Mouse (Mus musculus) cerebellum, adult 2 months (tissue): ENCODE measurements around the gene Fbrs. TPM values are rescaled to one million over a fixed set of nuclear protein-coding genes. Genes with fewer than 3 reads are reported as not detected.
A peak's percentile ranks its signal among the peaks of the same experiment; 100 is the strongest.

Source experiments
- DNase-seq, 2 experiments: peaks; one replicate each; pipeline ENCODE4 v3.0.0; 2021
- H3K27ac ChIP-seq: fragments of 200-500 bp; 2 replicates; pipeline ENCODE4 v1.5.1; 2012; ENCODE audit warnings: low read length, control low read depth, inconsistent platforms; ENCODE audit not compliant: insufficient read depth
- H3K27me3 ChIP-seq: fragments of 200-500 bp; 2 replicates; pipeline ENCODE4 v1.6.1; 2012; ENCODE audit warnings: inconsistent platforms, mild to moderate bottlenecking, low read length, moderate library complexity; ENCODE audit not compliant: control insufficient read depth, insufficient read depth
- H3K4me1 ChIP-seq: fragments of 200-500 bp; 2 replicates; pipeline ENCODE4 v1.6.1; 2011; ENCODE audit warnings: low read length; ENCODE audit not compliant: control insufficient read depth, insufficient read depth
- H3K4me3 ChIP-seq: fragments of 200-500 bp; replicated peaks from 2 replicates; pipeline ENCODE3; 2011; ENCODE audit warnings: mild to moderate bottlenecking, low read depth, low read length, control low read depth; ENCODE audit not compliant: insufficient read depth
- CTCF ChIP-seq: fragments of 200-500 bp; IDR thresholded peaks from 2 replicates; pipeline ENCODE4 v1.5.1; 2011; ENCODE audit warnings: low read depth, mild to moderate bottlenecking, control low read depth, low read length, moderate library complexity, borderline replicate concordance; ENCODE audit not compliant: insufficient read depth
- POLR2A ChIP-seq: fragments of 200-500 bp; IDR thresholded peaks from 2 replicates; pipeline ENCODE4 v1.6.1; 2011; ENCODE audit warnings: low read length, control low read depth, borderline replicate concordance; ENCODE audit not compliant: insufficient read depth
- WGBS: fragments of 180-500 bp; shearing (Covaris S2); methylation state at CpG from one replicate; pipeline ENCODE4 v1.1.7; 2018; 5-methylcytosine and 5-hydroxymethylcytosine counted together
- polyA plus RNA-seq: library from polyadenylated mRNA; depleted of rRNA; stranded (reverse); fragments of >200 nt; gene quantifications from 2 replicates; pipeline ENCODE4 v1.2.3, GENCODE M21; 2012; rRNA removed

The Fbrs gene
- polyA plus RNA-seq, 1 experiment: 35.5 TPM

DNA sequence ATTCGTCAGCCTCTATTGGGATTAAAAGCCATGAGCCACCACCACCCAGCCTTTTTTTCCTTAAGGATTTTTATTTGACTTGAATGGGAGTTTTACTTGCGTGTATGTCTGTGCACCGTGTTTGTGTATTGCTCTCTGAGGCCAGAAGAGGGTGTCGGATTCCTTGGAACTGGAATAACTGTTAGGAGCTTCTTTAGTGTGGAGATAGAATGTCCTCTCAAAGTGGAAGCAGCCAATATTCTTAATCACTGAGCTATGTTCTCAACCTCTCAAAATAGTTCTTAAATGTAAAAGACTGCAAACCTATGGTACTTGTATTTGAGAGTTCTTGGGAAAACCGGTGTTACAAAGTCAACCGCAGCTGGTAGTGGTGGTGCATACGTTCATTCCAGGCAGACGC lies 32.2 kb downstream of the Fbrs start:
- Histone ChIP-seq H3K4me1 (peaks cover 5% of the 10 kb centered on the region; the same call in 1 of the 2 replicates), H3K27ac (no peak overlapping the region), H3K4me3 (peak overlapping the region; percentile 83), H3K27me3 (no peaks in the 10 kb centered on the region)
- TF ChIP-seq POLR2A (no peak), CTCF (no peak)
- DNase-seq: peak; percentile 27 to 55
- 15% methylated on average over 8 of the region's 8 CpGs for WGBS

DNA sequence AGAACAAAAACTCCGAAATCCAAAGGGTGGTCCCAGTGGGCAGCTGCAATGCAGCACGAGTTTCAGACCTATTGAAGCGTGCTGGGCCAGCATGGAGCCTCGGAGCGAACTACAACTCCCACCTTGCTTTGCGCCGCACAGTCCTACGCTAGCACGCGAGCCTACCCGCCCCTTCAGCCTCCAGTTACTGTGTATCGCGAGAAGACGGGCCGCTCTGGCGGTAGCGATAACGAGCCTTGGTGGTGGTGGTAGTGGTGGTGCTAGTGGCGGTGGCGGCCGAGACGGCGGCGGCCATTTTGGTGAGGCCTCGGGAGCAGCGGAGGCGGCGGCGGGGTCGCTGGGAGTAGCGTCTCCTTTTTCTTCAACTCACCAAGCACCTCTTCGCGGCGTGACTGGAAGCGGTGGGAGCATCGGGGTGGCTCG lies 32.8 kb downstream of the Fbrs start, which contains the start of gene Srcap:
Gene Srcap, plus strand, starts transcription at position 176 of the 423 bp plus-strand sequence.
- WGBS: under 1% methylated on average over 37 of the region's 37 CpGs
- no peaks in the 10 kb centered on the region for H3K27me3 ChIP-seq
- peak within 1 kb of the TSS; percentile 83 for H3K4me3 ChIP-seq
- TF ChIP-seq CTCF (no peak), POLR2A (peak; percentile 87)
- peak within 1 kb of the TSS; percentile 94 for H3K27ac ChIP-seq
- peaks cover 5% of the 10 kb centered on the region; the same call in 1 of the 2 replicates for H3K4me1 ChIP-seq
- DNase-seq: peak; percentile 95 to 97

DNA sequence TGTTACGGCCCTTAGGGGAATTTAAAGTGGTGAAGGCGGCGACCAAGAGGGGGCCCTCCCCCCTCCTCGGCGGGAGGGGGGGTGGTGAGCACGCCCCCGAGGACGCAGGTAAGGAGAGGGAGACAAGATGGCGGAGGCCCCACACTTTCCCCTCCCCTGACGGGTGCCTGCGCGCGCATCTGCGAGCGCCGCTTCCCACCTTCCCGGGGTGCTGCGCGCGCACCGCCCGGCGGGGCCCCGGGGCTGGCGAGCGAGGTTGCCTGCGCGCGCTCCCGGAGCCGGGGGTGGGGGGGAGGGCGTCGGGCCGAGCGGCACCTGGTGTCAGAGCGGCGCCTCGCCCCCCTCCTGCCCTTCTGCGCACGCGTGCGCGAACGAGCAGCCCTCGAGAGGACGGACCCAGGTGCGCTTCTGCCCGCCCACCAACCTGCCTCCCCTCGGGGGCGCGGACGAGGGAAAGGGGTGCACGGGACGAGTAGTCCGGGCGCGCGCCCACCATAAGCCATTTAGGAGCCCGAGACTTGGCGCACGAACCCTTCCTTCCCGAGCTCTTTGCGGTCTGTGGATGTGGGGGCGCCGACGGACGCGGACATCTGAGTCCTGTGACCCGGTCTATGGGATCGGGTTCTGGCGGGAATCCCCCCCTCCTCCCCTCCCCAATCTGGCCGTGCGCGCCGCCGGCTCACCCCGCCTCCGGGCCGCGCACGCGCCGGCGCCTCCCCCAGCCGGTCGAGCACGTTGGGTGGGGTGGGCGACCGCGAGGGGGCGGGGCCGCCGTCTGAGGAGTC lies 33.4 kb downstream of the Fbrs start:
- Histone ChIP-seq H3K4me1 (peaks cover 5% of the 10 kb centered on the region; the same call in 1 of the 2 replicates), H3K27me3 (no peaks in the 10 kb centered on the region), H3K27ac (peak overlapping the region; percentile 94), H3K4me3 (peak overlapping the region; percentile 83)
- peak; percentile 89 to 91 for DNase-seq
- WGBS: under 1% methylated on average over 86 of the region's 93 CpGs
- no peak for TF ChIP-seq POLR2A
- no peak for TF ChIP-seq CTCF

DNA sequence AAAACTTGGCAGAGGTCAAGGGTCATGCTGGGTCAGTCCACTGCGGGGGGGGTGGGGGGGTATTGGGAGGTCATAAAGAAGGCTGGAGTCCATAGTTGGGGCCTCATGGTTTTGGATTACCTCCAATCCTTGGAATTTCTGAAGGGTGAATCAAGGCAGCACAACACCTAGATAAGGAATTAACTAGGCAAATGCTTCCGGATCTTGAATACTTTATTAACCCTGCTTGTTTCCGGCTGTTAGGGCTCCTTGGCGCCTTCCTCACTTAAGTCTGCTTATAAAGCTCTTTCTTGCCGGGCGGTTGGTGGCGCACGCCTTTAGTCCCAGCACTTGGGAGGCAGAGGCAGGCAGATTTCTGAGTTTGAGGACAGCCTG lies 34.0 kb downstream of the Fbrs start:
- 31% methylated on average over 8 of the region's 8 CpGs for WGBS
- no peaks in the 10 kb centered on the region for H3K27me3 ChIP-seq
- H3K4me1 ChIP-seq: peaks cover 5% of the 10 kb centered on the region; the same call in 1 of the 2 replicates
- no peak for TF ChIP-seq POLR2A
- no peak for TF ChIP-seq CTCF
- no peak overlapping the region for H3K27ac ChIP-seq
- H3K4me3 ChIP-seq: peak overlapping the region; percentile 83
- peak in 1 of 2 experiments; percentile 39 for DNase-seq

DNA sequence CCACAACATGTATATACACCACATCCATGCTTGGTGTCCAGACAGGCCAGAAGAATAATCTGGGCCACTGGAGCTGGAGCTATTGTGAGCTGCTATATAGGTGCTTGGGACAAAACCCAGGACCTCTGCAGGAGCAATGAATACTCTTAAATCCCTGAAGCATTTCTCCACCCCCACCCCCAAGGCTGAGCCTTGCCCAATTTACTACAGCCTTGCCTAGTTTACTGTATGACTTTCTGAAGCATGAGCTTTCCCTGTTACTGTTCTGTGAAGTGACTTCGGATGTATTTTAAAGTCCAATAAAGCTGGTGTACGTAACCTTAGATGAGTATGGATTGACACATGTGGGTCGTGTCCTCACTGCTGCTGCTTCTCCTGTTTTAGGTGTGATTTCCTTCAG lies 34.8 kb downstream of the Fbrs start:
- H3K27ac ChIP-seq: no peak overlapping the region
- H3K4me1 ChIP-seq: peaks cover 5% of the 10 kb centered on the region; the same call in 1 of the 2 replicates
- no peak for DNase-seq
- TF ChIP-seq CTCF (no peak), POLR2A (no peak)
- no peak overlapping the region for H3K4me3 ChIP-seq
- H3K27me3 ChIP-seq: no peaks in the 10 kb centered on the region
- WGBS: 54% methylated on average over 3 of the region's 3 CpGs

DNA sequence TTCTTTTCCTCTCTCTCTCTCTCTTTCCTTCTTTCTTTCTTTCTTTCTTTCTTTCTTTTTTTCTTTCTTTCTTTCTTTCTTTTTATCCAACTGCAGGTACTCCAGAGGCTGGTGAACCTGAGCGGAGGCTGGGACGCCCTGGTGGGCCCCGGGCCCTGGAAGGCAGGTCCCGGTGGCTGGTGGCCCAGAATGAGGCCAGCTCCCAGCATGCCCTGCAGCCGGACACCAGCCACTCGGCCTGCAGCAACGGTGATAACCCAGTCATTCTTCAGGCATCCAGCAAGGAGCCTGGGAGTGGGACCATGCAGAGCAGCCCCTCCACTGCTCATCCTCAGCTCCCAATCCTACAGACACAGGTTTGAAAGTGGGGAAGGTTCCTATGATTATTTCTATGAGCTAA lies 36.8 kb downstream of the Fbrs start:
- Histone ChIP-seq H3K27me3 (no peaks in the 10 kb centered on the region), H3K4me1 (peaks cover 5% of the 10 kb centered on the region; the same call in 1 of the 2 replicates), H3K4me3 (no peak overlapping the region), H3K27ac (no peak overlapping the region)
- DNase-seq: peak; percentile 40 to 55
- no peak for TF ChIP-seq POLR2A
- no peak for TF ChIP-seq CTCF
- WGBS: 4% methylated on average over 7 of the region's 7 CpGs

DNA sequence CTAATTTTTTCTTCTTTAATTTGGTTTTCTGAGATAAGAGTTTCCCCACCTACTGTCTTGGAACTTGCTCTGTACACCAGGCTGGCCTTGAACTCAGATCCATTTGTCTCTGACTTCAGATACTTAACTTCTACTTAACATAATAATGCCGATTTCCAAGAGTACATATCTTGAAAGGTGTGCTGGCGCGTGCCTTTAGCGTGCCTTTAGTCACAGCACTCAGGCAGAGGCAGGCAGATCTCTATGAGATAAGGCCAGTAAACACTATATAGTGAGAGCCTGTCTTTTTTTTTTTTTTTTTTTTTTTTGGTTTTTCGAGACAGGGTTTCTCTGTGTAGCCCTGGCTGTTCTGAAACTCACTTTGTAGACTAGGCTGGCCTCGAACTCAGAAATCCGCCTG lies 37.3 kb downstream of the Fbrs start:
- DNase-seq: no peak
- peaks cover 5% of the 10 kb centered on the region; the same call in 1 of the 2 replicates for H3K4me1 ChIP-seq
- no peak overlapping the region for H3K4me3 ChIP-seq
- no peak for TF ChIP-seq POLR2A
- no peaks in the 10 kb centered on the region for H3K27me3 ChIP-seq
- WGBS: 96% methylated on average over 6 of the region's 7 CpGs
- no peak overlapping the region for H3K27ac ChIP-seq

DNA sequence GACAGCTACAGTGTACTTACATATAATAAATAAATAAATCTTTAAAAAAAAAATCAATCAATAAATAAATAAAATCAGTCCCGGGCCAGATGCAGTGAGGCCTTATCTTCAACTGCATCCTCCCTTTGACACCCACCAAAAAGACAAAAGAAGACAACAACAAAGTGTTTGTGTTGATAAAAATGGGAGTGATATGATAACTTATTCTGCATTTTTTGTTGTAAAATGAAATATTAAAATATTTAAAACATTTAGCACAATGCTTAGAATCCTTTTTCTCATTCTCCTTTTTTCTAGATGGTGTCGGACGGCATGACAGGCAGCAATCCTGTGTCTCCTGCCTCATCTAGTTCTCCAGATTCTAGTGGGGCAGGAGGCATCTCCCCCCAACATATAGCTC lies 40.3 kb downstream of the Fbrs start, which contains the start of gene Gm42715:
Gene Gm42715, plus strand, starts transcription at position 301 of the 400 bp plus-strand sequence.
- Histone ChIP-seq H3K4me1 (peaks cover 5% of the 10 kb centered on the region; the same call in 1 of the 2 replicates), H3K27me3 (no peaks in the 10 kb centered on the region), H3K4me3 (no peak within 1 kb of the TSS), H3K27ac (no peak within 1 kb of the TSS)
- no peak for DNase-seq
- WGBS: 96% methylated on average over 3 of the region's 3 CpGs
- no peak for TF ChIP-seq CTCF
- no peak for TF ChIP-seq POLR2A

Other genes with a start within 250 kb of the Fbrs start
- 16.6 and 17.6 TPM in 2 replicates for gene Zfp553, start 246.1 kb upstream of the Fbrs start, polyA plus RNA-seq
- 11.3 and 12.5 TPM in 2 replicates for gene Sept1, start 246.1 kb upstream of the Fbrs start, polyA plus RNA-seq
- gene Zfp771, start 234.9 kb upstream of the Fbrs start, polyA plus RNA-seq: 88.7 and 95.4 TPM in 2 replicates
- gene Dctpp1, start 218.5 kb upstream of the Fbrs start, polyA plus RNA-seq: 23.8 and 25.6 TPM in 2 replicates
- 31.1 and 31.7 TPM in 2 replicates for gene Sephs2, start 205.1 kb upstream of the Fbrs start, polyA plus RNA-seq
- 0.87 and 1.4 TPM in 2 replicates for gene Itgal, start 182.9 kb upstream of the Fbrs start, polyA plus RNA-seq
- 21.2 TPM in 2 replicates for gene Zfp768, start 133.6 kb upstream of the Fbrs start, polyA plus RNA-seq
- 8.2 and 8.6 TPM in 2 replicates for gene Zfp747, start 103.1 kb upstream of the Fbrs start, polyA plus RNA-seq
- 3.9 and 4.4 TPM in 2 replicates for gene 9130019O22Rik, start 92.0 kb upstream of the Fbrs start, polyA plus RNA-seq
- gene E430018J23Rik, start 85.6 kb upstream of the Fbrs start, polyA plus RNA-seq: 4.8 and 5.9 TPM in 2 replicates
- gene Zfp764, start 72.4 kb upstream of the Fbrs start, polyA plus RNA-seq: 4.0 and 4.3 TPM in 2 replicates
- gene Zfp688, start 57.1 kb upstream of the Fbrs start, polyA plus RNA-seq: 19.3 and 20.6 TPM in 2 replicates
- gene Zfp689, start 30.0 kb upstream of the Fbrs start, polyA plus RNA-seq: 6.8 and 6.9 TPM in 2 replicates
- 57.9 and 66.1 TPM in 2 replicates for gene Prr14, start 19.6 kb upstream of the Fbrs start, polyA plus RNA-seq
- 32.2 and 36.2 TPM in 2 replicates for gene Srcap, start 32.8 kb downstream of the Fbrs start, polyA plus RNA-seq
- 18.6 and 19.5 TPM in 2 replicates for gene Gm42715, start 40.4 kb downstream of the Fbrs start, polyA plus RNA-seq
- gene Tmem265, start 82.2 kb downstream of the Fbrs start, polyA plus RNA-seq: not detected in 2 replicates
- gene Phkg2, start 94.1 kb downstream of the Fbrs start, polyA plus RNA-seq: 159 and 161 TPM in 2 replicates
- gene Ccdc189, start 109.4 kb downstream of the Fbrs start, polyA plus RNA-seq: 10.1 and 12.2 TPM in 2 replicates
- gene Rnf40, start 109.6 kb downstream of the Fbrs start, polyA plus RNA-seq: 53.7 and 56.2 TPM in 2 replicates
- 22.4 and 22.7 TPM in 2 replicates for gene Zfp629, start 136.6 kb downstream of the Fbrs start, polyA plus RNA-seq
- 33.3 and 36.1 TPM in 2 replicates for gene Bcl7c, start 229.7 kb downstream of the Fbrs start, polyA plus RNA-seq
- 6.4 and 6.5 TPM in 2 replicates for gene Ctf1, start 233.5 kb downstream of the Fbrs start, polyA plus RNA-seq